Mouse (Mus musculus) right cerebral cortex, adult 2 months (tissue): ENCODE measurements around the gene Nupr1.

Experiments
- DNase-seq, 2 experiments: peaks; one replicate each; pipeline ENCODE4 v3.0.0; 2021 to 2022; ENCODE audit warnings: low spot score in 2 of 2

Nupr1 gene

DNA sequence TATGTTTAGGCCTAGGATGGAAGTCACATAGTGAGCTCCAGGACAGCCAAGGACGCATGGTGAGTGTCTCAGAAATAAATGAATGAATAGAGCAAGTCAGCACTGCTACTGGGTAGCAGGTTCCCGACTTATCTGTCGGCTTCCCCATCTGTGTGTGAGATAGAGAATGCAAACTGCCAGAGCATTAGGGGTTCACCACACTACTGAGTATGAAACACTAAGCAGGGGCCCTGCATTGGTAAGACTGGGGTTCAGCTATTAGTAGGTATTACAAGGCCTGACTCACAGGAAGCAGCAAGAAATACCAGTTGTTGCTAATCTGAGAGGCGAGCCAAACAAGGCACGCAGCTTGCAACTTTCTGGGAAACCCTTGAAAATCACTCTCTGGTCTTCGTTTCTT, 31.7 kb downstream of the Nupr1 start:
- DNase-seq = no peak

DNA sequence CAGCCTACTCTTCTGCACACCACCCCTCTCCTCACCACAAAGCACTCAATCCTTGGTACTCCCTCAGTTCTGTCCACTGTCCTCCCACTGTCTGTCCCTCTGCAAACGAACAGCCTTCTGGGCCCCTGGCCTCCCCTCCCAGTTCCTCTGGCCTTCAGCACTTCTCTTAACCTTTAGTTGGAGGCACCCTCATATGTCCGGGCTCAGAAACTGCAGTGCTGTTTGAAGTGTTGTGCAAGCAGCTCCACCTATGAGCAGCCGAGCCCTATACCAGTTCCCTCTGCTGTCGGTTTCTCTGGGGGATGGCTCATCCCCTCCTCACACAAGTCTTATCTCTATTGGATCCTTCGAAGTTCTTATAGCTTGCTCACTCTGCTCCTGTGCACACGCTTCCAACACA, 34.2 kb downstream of the Nupr1 start:
- no peak for DNase-seq

DNA sequence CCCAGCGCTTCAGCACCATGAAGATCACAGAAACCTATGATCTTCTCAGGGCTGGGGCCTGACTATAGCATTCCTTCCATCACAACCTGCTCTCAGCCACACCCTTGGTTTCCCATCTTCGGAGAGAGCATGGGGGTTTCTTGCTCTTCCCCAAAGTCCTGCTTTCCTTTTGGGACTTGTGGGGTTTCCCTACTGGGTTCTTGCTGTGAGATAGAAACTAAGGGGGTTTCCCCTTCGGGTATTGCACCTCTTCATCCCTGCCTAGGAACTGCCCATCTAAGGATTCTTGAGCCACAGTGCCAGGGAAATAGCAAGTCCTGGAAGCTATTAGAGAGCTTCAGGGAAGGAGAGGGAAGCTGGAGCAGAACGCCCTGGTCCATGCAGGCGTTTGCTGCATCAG, 34.8 kb downstream of the Nupr1 start:
- DNase-seq = no peak

DNA sequence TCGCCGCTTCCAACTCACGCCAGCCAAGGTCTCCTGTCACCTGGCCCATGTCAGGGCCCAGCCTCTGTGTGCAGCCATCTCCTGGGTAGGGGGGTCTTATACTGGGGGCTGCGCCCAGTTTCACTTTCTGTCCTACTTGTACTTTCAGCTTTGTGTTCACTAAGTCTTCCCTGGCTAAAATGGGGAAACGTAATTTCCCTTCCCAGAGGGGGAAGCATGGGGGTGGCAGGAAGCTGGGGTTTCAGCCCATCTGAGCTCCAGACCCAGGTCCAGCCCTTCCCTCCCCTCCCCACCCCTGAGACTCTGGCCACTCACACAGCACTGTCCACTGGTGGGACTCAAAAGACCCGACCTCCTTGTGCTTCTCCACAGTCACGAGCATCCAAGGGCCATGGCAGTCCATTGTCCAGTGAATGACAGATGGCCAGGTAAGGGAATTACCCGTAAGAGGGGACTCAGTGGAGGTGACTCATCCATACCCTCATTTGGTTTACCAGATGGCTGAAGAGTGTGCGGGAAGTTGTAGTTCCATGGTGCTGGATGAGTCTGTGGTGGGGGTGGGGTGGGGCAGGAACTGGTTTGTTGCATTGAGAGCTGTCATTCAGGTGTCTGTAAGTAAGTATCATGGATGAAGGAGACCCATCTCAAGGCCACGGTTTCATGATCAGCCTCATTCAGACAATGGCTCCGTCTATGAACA, 35.6 kb downstream of the Nupr1 start, which contains the start of gene Il27:
Gene Il27, minus strand, starts transcription at position 80 of the 700 bp plus-strand sequence.
- DNase-seq = no peak

DNA sequence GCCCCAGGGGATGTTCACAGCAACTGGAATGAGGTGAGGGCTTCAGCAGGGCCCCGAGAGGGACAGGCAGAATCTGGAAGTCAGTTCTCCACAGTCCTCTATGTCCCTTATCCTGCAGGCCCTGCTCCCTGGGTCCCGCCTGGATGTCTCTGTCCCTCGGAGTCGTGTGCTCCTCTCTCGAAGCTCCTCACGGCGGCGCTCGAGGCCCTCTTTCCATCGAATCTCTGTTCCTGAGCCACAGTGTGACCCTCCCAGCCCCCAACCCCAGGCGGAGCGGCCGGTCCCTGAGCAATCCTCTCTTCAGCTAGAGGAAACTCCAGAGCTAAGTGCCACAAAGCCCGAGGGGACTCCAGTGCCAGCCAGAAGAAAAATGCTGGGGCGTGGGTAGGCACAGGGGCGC, 42.9 kb downstream of the Nupr1 start:
- DNase-seq = peak; percentile 22 to 28

DNA sequence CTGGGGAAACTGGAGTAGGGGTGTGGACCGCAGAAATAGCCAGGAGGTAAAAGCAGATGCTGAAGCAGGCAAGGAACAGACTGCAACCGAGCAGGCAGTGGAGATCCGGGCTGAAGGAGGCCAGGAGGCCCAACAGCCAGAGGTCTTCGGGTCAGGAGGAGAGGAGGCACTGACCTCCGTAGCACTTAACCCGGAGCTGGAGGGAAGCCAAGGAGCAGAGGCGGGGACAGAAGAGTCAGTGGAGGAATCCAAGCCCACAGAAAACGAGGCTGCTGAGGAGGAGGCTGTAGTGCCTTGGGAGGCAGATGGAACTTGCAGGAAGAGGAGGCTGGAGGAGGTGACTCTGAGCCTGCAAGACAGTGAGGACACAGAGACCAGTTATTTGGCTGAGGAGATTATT, 43.8 kb downstream of the Nupr1 start:
- no peak for DNase-seq

DNA sequence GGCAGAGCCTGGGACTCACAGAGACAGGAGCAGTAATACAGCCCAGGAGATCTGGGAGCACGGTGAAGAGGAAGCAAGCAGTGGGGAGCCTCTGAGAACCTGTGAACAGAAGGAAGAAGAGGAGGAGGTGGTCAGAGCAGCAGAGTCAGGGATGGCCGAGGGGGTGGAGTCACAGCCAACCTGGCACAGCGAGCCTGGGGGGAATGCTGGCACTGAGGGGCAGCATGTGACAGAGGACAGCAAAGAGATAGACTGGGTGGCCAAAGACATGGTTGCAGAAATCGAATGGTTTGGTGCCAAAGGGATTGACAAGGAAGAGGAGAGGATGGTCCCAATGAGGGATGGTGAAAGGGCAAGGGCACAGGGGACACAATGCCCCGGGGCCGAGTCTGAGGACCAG, 44.9 kb downstream of the Nupr1 start, which contains the start of gene Cln3:
Gene Cln3, minus strand, starts transcription at position 101 of the 400 bp plus-strand sequence.
- DNase-seq = no peak

DNA sequence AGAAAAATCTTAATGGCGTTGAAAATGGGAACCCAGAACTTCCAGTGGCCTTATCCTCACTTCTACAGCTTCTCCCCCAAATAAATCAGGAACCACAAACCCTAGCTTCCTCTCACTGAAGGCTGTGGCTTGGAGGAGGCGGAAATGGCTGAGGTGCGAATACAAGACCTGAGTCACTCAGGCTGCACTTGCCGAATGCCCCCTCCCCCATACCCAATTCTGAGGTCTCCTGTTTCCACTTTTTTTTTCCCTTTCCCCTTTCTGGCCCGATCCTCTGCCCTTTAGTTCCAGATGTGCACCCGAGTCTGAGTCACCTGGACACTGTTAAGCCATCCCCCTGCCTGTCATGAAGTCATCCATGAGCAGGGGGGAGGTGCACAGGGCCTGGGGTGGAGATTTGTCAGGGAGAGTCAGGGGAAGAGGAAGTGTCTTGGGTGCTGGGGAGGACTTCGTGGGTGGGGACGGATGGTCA, 46.1 kb downstream of the Nupr1 start, which contains the start of gene Apobr:
Gene Apobr, plus strand, starts transcription at position 437 of the 472 bp plus-strand sequence.
- DNase-seq = no peak

DNA sequence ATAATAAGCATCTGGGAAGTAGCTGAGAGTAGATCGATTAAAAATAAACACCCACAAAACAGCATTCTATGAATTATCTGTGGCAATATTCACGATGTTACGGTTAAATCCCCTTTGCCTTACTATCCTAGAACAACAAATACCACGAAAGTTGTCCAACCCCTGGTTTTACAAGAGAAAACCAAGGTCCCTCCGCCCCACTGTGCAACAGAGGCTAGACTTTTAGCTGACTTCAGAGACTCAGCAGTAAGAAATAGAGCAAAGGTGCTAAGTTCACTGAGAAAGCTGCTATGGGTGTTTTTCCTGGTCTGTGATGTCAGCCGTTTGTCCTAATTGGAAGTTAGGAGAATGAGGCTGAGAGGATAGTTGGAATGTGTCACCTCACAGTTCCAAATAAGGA, 46.9 kb downstream of the Nupr1 start:
- DNase-seq = no peak

DNA sequence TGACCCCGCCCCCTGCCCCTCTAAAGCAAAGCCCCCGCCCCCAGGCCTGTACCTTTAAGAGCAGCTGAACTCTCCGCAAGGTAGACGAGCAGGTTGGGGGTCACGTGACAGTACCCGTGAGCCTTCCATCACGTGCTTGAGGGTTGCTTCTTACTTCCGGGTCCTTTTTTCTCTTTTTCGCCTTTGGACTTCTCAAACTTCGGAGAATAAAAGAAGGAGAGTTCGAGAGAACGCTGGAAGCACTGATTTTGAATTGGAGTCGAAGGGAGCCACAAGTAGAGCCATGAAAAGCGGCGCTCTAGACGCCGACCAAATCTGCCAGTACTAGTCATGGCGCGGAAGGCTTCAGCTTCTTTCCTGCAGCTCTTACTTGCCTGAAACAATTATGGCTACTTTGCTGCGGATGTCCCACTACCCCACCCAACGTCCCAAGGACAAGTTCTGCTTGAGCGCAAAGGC, 47.4 kb downstream of the Nupr1 start:
- DNase-seq = peak; percentile 82 to 87

DNA sequence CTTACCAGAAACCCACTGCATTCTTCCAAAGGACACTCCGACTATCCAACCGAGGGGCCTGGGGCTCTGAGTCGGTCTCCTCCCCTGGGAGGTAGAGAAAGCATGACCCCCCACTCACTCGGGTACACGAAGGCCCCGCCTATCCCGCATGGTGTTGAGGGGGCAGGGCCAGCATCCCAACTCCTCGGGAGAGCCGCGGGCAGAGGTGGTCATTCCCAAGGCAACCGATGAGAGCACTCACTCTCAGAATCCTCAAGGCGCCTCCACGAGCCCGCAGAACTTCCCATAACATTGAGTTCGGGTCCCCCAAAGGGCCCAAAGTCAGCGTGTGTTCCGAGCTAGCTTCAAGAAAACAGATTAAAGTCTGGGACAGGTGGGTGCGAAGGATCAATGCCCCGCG, 47.9 kb downstream of the Nupr1 start:
- peak in 1 of 2 experiments; percentile 22 for DNase-seq

DNA sequence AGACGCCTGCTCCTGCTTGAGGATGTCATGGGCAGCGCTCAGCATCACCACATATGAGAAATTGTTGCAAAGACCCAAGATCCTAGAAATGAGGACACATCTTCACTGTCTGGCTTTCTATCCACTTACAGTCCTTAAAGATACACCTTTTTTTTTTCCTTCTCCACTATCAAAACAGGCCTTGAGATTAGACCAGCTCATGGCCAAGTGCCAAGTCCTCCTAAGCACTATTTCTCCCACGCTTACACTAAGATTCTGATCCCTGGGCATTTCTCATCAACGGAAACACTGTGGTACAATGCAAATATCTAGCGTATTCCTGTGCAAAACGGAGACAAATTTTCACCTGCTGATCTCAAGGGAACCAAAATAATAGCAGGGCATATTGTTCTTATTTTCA, 49.0 kb downstream of the Nupr1 start:
- no peak for DNase-seq

DNA sequence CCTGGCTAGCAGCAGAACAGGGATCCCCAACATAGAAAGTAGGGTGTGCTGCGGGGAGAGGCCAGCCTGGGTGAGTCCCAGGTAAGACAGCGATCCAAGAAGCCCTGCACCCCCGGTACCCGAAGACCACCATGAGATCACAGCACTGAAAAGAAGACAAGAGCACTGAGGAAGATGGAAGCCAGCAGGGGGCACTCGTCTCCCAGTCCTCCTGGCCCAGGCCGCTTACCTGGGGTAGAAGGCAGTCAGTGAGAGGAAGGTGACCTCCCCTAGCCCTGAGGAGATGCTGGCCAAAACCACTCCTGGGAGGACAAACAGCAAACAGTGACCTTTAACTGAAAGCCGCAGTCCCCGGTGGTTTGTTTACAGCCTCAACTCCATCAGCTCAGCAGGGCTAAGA, 51.5 kb downstream of the Nupr1 start:
- DNase-seq = peak; percentile 47 to 48

DNA sequence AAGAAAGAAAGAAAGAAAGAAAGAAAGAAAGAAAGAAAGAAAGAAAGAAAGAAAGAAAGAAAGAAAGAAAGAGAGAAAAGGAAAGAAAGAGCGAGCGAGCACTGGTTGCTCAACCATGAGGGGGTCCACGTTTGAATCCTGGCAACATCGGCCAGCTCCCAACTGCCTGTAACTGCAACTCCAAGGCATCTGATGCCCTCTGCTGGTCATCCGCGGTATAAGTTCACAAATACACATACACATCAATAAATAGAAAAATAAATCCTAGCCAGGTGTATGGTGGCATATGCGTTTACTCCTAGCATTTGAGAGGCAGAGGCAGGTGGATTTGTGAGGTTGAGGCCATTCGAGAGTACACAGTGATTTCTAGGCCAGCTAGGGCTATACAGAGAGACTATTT, 53.7 kb downstream of the Nupr1 start:
- DNase-seq = peak; percentile 41 to 43
